Mouse (Mus musculus): Measurements from ENCODE around the gene Pla2g2f. TPM values are rescaled to one million over a fixed set of nuclear protein-coding genes. Genes with fewer than 3 reads are reported as not detected.

Gene Pla2g2f
- polyA plus RNA-seq (2015; fragmentation: Nextera tagmentation; extraction: Ambion mirVana), result 1.1 and 1.5 TPM in 2 replicates

GRCm38 (mm10) chr4:138757416-138757815 lies at the start of gene Pla2g2f:
Pla2g2f (minus strand) TSS chr4:138757626.
- no peak for ATAC-seq (ENCODE audit: insufficient number of reproducible peaks, insufficient read depth, low FRiP score, low TSS enrichment, low read depth)
- 76% methylated on average over 8 of the region's 8 CpGs for WGBS

GRCm38 (mm10) chr4:138806920-138807541 lies 49.6 kb upstream of the Pla2g2f start:
- Histone ChIP-seq H3K9me3 (no peaks in the 10 kb centered on the region), H3K9ac (no peak overlapping the region), H3K4me3 (no peak overlapping the region), H3K27me3 (no peaks in the 10 kb centered on the region), H3K4me1 (no peaks in the 10 kb centered on the region), H3K27ac (no peak overlapping the region), H3K4me2 (no peak overlapping the region), H3K36me3 (no peaks in the 10 kb centered on the region)
- ATAC-seq (ENCODE audit: insufficient number of reproducible peaks, insufficient read depth, low FRiP score, low TSS enrichment, low read depth), result no peak
- 51% methylated on average over 7 of the region's 7 CpGs for WGBS

More at GRCm38 (mm10) chr4:138757416-138757815, at the start of gene Pla2g2f:
- Histone ChIP-seq H3K9me3 (peaks cover 4% of the 10 kb centered on the region; the same call in 1 of the 2 replicates), H3K4me2 (no peak within 1 kb of the TSS), H3K27me3 (no peaks in the 10 kb centered on the region), H3K9ac (no peak within 1 kb of the TSS), H3K36me3 (no peaks in the 10 kb centered on the region), H3K4me3 (no peak within 1 kb of the TSS), H3K27ac (no peak within 1 kb of the TSS), H3K4me1 (no peaks in the 10 kb centered on the region)

- no peak overlapping the region for H3K27ac ChIP-seq
- H3K9me3 ChIP-seq, result no peaks in the 10 kb centered on the region
- ATAC-seq (ENCODE audit: insufficient number of reproducible peaks, insufficient read depth, low FRiP score, low TSS enrichment, low read depth), result no peak
- H3K4me1 ChIP-seq, result no peaks in the 10 kb centered on the region
- H3K4me2 ChIP-seq, result no peak overlapping the region
- H3K27me3 ChIP-seq, result no peaks in the 10 kb centered on the region
- no peak overlapping the region for H3K4me3 ChIP-seq
- H3K36me3 ChIP-seq, result no peaks in the 10 kb centered on the region
- no peak overlapping the region for H3K9ac ChIP-seq
- WGBS, result 82% methylated on average over 8 of the region's 8 CpGs
Observed at GRCm38 (mm10) chr4:138806160-138806559, 48.7 kb upstream of the Pla2g2f start.

- Histone ChIP-seq H3K27me3 (no peaks in the 10 kb centered on the region), H3K27ac (no peak overlapping the region), H3K36me3 (no peaks in the 10 kb centered on the region), H3K4me2 (no peak overlapping the region), H3K9ac (no peak overlapping the region), H3K4me1 (no peaks in the 10 kb centered on the region), H3K4me3 (no peak overlapping the region), H3K9me3 (no peaks in the 10 kb centered on the region)
- 64% methylated on average over 8 of the region's 8 CpGs for WGBS
- ATAC-seq (ENCODE audit: insufficient number of reproducible peaks, insufficient read depth, low FRiP score, low TSS enrichment, low read depth), result no peak
Observed at GRCm38 (mm10) chr4:138805248-138805647, 47.8 kb upstream of the Pla2g2f start.

- Histone ChIP-seq H3K4me3 (no peak overlapping the region), H3K9me3 (no peaks in the 10 kb centered on the region), H3K9ac (no peak overlapping the region), H3K4me2 (no peak overlapping the region), H3K27me3 (no peaks in the 10 kb centered on the region), H3K4me1 (no peaks in the 10 kb centered on the region), H3K36me3 (no peaks in the 10 kb centered on the region), H3K27ac (no peak overlapping the region)
- 84% methylated on average over 11 of the region's 11 CpGs for WGBS
- no peak for ATAC-seq (ENCODE audit: insufficient number of reproducible peaks, insufficient read depth, low FRiP score, low TSS enrichment, low read depth)
Observed at GRCm38 (mm10) chr4:138802917-138803316, 45.5 kb upstream of the Pla2g2f start.

- Histone ChIP-seq H3K9me3 (no peaks in the 10 kb centered on the region), H3K27me3 (no peaks in the 10 kb centered on the region), H3K36me3 (no peaks in the 10 kb centered on the region), H3K9ac (no peak overlapping the region), H3K4me2 (no peak overlapping the region), H3K4me3 (no peak overlapping the region), H3K4me1 (peaks cover 9% of the 10 kb centered on the region; the same call in 1 of the 2 replicates), H3K27ac (no peak overlapping the region)
- ATAC-seq (ENCODE audit: insufficient number of reproducible peaks, insufficient read depth, low FRiP score, low TSS enrichment, low read depth), result no peak
- WGBS, result 83% methylated on average over 4 of the region's 4 CpGs
Observed at GRCm38 (mm10) chr4:138801631-138802030, 44.2 kb upstream of the Pla2g2f start.

GRCm38 (mm10) chr4:138800134-138800744 lies 42.8 kb upstream of the Pla2g2f start:
- ATAC-seq (ENCODE audit: insufficient number of reproducible peaks, insufficient read depth, low FRiP score, low TSS enrichment, low read depth), result no peak
- Histone ChIP-seq H3K27ac (no peak overlapping the region), H3K9ac (no peak overlapping the region), H3K4me1 (peaks cover 12% of the 10 kb centered on the region; the same call in 1 of the 2 replicates), H3K36me3 (no peaks in the 10 kb centered on the region), H3K27me3 (no peaks in the 10 kb centered on the region), H3K4me2 (no peak overlapping the region), H3K4me3 (no peak overlapping the region), H3K9me3 (no peaks in the 10 kb centered on the region)
- WGBS, result 57% methylated on average over 12 of the region's 12 CpGs

GRCm38 (mm10) chr4:138797217-138797570 lies 39.8 kb upstream of the Pla2g2f start:
- Histone ChIP-seq H3K27me3 (no peaks in the 10 kb centered on the region), H3K9ac (no peak overlapping the region), H3K4me3 (no peak overlapping the region), H3K4me1 (peaks cover 14% of the 10 kb centered on the region; the same call in 1 of the 2 replicates), H3K36me3 (no peaks in the 10 kb centered on the region), H3K4me2 (no peak overlapping the region), H3K9me3 (no peaks in the 10 kb centered on the region), H3K27ac (no peak overlapping the region)
- 53% methylated on average over 4 of the region's 4 CpGs for WGBS
- no peak for ATAC-seq (ENCODE audit: insufficient number of reproducible peaks, insufficient read depth, low FRiP score, low TSS enrichment, low read depth)

- H3K27ac ChIP-seq, result no peak overlapping the region
- H3K9ac ChIP-seq, result no peak overlapping the region
- H3K4me1 ChIP-seq, result peaks cover 18% of the 10 kb centered on the region; the same call in 1 of the 2 replicates
- no peak for ATAC-seq (ENCODE audit: insufficient number of reproducible peaks, insufficient read depth, low FRiP score, low TSS enrichment, low read depth)
- 47% methylated on average over 6 of the region's 6 CpGs for WGBS
- H3K27me3 ChIP-seq, result no peaks in the 10 kb centered on the region
- H3K4me3 ChIP-seq, result no peak overlapping the region
- H3K9me3 ChIP-seq, result no peaks in the 10 kb centered on the region
- H3K4me2 ChIP-seq, result no peak overlapping the region
- no peaks in the 10 kb centered on the region for H3K36me3 ChIP-seq
Observed at GRCm38 (mm10) chr4:138796513-138797216, 39.2 kb upstream of the Pla2g2f start.

GRCm38 (mm10) chr4:138794344-138794743 lies 36.9 kb upstream of the Pla2g2f start:
- H3K9me3 ChIP-seq, result no peaks in the 10 kb centered on the region
- no peak for ATAC-seq (ENCODE audit: insufficient number of reproducible peaks, insufficient read depth, low FRiP score, low TSS enrichment, low read depth)

GRCm38 (mm10) chr4:138793276-138793675 lies 35.9 kb upstream of the Pla2g2f start:
- Histone ChIP-seq H3K9me3 (no peaks in the 10 kb centered on the region), H3K4me3 (no peak overlapping the region), H3K27ac (peak overlapping the region; percentile 49; the same call in 1 of the 2 replicates), H3K27me3 (no peaks in the 10 kb centered on the region), H3K9ac (no peak overlapping the region), H3K4me1 (peaks cover 18% of the 10 kb centered on the region; the same call in 1 of the 2 replicates), H3K4me2 (no peak overlapping the region), H3K36me3 (no peaks in the 10 kb centered on the region)
- 50% methylated on average over 2 of the region's 2 CpGs for WGBS
- ATAC-seq (ENCODE audit: insufficient number of reproducible peaks, insufficient read depth, low FRiP score, low TSS enrichment, low read depth), result peak; percentile 33; the same call in 1 of the 2 replicates

More at GRCm38 (mm10) chr4:138794344-138794743, 36.9 kb upstream of the Pla2g2f start:
- Histone ChIP-seq H3K4me3 (no peak overlapping the region), H3K27ac (no peak overlapping the region), H3K4me2 (no peak overlapping the region), H3K27me3 (no peaks in the 10 kb centered on the region), H3K9ac (no peak overlapping the region), H3K4me1 (peaks cover 18% of the 10 kb centered on the region; the same call in 1 of the 2 replicates), H3K36me3 (no peaks in the 10 kb centered on the region)
- 88% methylated on average over 6 of the region's 6 CpGs for WGBS
